Mouse (Mus musculus) splenic B cell, adult 2 months (primary cell): Measurements from ENCODE around the gene Ice1.

ENCODE experiments used
- DNase-seq: peaks from one replicate; pipeline ENCODE4 v3.0.0-alpha.2; 2011; ENCODE audit warnings: low read depth, low spot score
- H3K27me3 ChIP-seq: 2 replicates; pipeline ENCODE4 v1.6.1; 2012; ENCODE audit warnings: mild to moderate bottlenecking, low read length, moderate library complexity, mixed read lengths; ENCODE audit not compliant: control insufficient read depth, poor library complexity, insufficient read depth, severe bottlenecking
- H3K36me3 ChIP-seq: 2 replicates; pipeline ENCODE4 v1.6.1; 2012; ENCODE audit warnings: mild to moderate bottlenecking, low read length, moderate library complexity, mixed read lengths; ENCODE audit not compliant: control insufficient read depth, poor library complexity, insufficient read depth, severe bottlenecking

Ice1 gene

DNA sequence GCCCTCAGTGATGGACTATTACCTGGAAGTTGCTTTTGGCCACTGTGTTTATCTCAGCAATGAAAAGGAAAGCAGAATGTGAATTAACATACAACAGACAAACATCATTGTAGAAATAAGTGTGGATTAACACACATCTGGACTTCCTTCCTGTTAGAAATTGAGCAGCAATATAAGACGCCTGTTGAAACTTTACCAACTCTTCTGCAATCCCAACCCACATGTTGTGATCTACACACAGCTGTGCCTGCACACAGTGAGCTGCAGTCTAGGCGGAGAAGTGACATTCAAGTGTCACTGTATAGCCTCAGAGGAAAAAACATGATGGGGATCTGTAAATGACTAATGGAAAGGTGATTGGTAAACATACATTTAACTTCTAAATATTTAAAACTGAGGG, 69.5 kb downstream of the Ice1 start:
- Histone ChIP-seq H3K27me3 (no peaks in the 10 kb centered on the region), H3K36me3 (no peaks in the 10 kb centered on the region)
- no peak for DNase-seq

DNA sequence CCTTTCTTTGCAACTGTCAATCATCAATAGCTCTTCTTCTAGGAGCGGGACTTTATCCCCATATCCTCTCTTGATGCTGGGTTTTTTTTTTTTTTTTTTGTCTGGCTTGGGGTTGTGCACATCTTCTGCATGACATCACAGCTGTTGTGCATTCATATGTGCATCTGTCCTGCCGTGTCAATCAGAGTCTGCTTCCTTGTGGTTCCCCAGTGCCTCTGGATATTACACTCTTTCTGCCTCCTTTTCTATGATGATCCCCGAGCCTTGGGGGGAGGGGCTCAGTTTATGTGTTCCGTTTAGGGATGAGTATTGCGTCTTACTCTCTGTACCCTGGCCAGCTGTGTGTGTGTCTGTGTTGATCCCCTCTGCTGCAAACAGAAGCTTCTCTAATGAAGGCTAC, 84.0 kb downstream of the Ice1 start:
- no peaks in the 10 kb centered on the region for H3K36me3 ChIP-seq
- no peaks in the 10 kb centered on the region for H3K27me3 ChIP-seq
- DNase-seq: no peak

DNA sequence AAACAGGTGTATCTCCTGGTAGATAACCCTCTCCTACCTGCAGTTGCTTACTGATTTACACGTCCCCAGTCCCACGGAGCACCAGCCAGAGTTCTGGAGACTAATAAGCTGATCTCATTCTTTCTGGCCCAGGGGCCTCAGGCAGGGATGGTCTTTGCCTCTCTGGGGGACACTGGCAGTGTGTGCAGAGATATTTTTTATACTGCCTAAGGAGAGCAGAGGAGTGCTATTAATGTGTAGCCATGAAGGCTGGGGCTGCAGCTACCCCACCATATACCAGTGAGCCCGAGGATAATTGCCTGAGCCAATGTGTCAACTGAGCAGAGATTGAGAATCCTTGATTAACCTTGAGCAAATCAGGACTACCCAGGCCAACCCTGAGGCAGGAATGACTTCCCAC, 90.0 kb downstream of the Ice1 start:
- no peaks in the 10 kb centered on the region for H3K36me3 ChIP-seq
- DNase-seq: no peak
- no peaks in the 10 kb centered on the region for H3K27me3 ChIP-seq

DNA sequence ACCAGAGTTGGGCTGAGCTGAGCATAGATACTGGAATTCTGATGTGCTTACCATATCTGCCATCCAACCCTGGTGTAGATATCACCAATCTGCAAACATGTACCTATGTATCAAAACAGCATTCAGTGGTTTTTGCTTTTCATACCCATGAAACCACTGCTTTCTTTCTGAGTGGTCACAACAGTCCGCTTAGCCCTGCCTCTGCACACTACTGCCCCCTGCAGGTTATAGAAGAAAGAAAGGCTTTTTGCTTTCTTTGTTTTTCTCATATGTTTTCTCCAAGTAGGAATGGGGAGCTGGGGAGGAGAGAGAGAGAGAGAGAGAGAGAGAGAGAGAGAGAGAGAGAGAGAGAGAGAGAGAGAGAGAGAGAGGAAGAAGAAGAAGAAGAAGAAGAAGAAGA, 92.2 kb downstream of the Ice1 start:
- H3K27me3 ChIP-seq: no peaks in the 10 kb centered on the region
- DNase-seq: no peak
- H3K36me3 ChIP-seq: no peaks in the 10 kb centered on the region

DNA sequence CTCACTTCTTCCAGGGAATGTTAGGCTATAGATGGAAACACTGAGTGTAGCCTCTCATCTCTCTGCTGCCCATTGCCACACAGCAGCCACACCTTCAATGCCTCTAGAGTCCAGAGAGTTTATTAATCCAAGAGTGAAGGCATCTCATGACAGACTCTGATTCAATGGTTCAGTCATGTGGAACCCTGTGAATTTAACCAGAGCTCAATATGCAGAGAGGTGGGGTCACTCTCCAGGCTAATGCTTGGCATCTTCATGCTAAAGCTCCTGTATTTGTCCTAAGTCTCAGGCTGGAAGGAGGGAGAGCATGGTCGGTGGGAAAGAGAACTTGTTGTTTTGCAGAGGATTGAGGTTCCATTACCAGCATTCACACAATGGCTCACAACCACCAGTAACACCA, 97.6 kb downstream of the Ice1 start:
- Histone ChIP-seq H3K27me3 (no peaks in the 10 kb centered on the region; the same call in 1 of the 2 replicates), H3K36me3 (no peaks in the 10 kb centered on the region)
- no peak for DNase-seq

DNA sequence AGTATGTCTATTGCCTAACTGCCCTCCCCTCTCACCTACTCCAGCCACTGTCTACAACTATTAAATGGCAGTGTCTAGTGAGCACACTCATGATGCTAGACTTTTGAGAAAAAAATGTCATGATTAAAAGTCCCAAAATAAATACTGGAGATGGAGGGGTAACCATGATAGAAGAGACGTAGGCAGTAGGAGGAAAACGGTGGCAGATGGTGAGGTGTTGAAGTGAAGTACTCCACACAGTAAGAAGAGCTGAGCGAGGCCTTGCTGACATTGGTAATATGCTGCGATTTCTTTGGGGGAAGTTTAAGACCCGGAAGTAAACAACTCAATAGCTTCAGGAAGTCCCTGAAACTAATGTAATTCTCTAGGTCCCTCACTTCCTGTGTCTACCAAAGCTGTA, 104.0 kb downstream of the Ice1 start:
- DNase-seq: no peak
- H3K36me3 ChIP-seq: no peaks in the 10 kb centered on the region
- no peaks in the 10 kb centered on the region for H3K27me3 ChIP-seq

DNA sequence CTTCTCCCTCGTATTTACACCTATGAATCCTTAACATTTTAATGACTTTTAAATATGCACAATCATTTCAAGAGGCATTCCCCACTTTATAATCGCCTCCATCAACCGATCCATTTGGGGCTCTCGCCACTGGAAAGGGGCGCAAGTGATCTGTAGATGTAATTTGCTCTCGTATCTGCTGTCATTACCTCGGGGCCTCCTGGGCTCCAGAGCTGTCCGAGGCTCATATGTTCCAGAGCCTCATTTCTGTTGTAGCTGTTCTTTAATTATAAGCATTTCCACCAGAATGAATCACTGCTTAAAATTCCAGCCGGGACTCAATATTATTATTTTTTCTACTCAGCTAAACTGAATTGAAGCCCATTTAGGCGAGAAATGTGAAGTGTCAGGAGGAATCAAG, 104.7 kb downstream of the Ice1 start:
- H3K36me3 ChIP-seq: no peaks in the 10 kb centered on the region
- no peak for DNase-seq
- H3K27me3 ChIP-seq: no peaks in the 10 kb centered on the region

DNA sequence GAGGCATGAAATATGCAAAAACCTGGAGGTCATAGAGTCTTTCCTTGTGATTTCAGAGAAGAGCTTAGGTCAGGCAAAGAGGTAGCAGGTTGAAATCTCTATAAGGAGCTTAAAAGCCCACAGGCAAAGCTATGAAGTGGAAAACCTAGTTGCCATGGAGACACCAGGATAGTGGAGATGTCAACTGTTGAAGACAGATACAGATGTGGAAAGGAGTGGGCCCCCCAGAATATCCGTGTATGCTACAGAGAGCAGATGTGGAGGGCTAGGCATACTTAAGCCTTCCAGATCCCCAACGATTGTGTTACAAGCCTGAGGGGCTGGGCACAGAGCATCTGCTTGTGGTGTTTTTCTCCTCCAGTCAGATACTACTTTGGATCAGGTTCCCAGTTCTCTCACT, 119.8 kb downstream of the Ice1 start:
- Histone ChIP-seq H3K27me3 (no peaks in the 10 kb centered on the region), H3K36me3 (no peaks in the 10 kb centered on the region)
- DNase-seq: no peak

DNA sequence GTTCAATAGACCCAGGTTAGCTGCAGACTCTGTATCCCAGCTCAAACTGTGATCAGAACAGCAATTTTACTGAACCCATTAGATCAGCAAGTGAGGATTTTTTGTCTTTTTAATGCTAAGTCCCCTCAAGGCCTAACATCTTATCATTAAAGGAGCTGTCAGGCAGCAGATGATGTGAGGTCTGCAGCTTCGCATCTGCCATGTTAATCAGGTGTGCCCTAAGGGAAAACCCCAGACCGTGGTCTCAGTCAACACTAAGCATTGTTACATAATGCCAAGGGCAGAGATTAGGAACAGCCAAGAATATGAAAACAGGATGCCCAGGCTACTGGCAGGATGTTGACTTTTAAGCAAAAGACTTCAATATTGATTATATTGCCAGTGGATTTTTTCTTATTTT, 122.4 kb downstream of the Ice1 start:
- no peak for DNase-seq
- Histone ChIP-seq H3K36me3 (no peaks in the 10 kb centered on the region), H3K27me3 (no peaks in the 10 kb centered on the region)

DNA sequence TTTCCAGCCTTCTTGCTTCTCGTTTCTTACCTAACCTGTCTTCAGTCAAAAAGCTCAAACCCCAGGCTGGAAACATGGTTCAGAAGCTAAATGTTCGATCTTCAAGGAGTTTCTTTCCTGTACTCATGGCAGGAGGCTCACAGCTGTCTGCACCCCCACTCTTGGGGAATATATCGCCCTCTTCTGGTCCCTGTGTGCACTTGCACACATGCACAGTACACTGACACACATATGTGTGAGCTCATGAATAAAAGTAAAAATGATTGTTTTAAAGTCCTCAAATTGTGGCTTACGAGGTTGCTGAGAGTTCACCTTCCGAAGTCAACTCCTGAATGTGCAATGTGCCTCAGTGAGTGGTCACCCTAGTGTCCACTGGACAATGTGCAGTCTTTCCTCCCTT, 127.2 kb downstream of the Ice1 start:
- DNase-seq: no peak
- no peaks in the 10 kb centered on the region for H3K27me3 ChIP-seq
- H3K36me3 ChIP-seq: no peaks in the 10 kb centered on the region

DNA sequence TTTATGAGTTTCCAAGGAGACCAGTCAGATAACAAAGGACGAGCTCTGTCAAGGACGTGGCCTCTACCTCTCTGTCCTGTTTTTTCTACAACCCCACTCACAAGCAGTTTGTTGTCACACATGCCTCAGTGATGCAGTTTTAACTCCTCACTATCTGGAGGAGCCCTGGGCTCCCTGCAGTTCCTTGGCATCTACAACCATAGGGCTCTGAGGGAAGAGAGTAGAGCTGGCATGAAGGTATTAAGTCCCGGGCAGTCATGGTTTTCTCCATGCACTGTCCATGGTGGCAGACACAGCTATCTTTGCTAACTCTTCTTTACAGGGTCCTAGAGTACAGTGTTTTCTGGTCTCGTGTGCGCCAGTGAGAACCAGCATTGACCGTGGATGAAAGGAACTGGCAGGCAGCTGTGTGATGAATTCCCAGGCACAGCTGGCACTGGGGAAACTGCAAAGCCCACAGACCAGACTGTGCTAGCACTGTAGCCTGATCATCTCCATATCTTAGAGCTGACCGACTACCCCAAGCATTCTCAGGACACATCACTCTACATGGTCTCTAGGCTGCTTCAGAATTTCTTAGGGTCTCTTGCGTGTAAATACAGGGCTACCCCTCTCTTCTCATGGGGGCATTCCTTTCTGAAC, 127.9 kb downstream of the Ice1 start:
- H3K36me3 ChIP-seq: no peaks in the 10 kb centered on the region
- no peaks in the 10 kb centered on the region for H3K27me3 ChIP-seq
- DNase-seq: no peak

DNA sequence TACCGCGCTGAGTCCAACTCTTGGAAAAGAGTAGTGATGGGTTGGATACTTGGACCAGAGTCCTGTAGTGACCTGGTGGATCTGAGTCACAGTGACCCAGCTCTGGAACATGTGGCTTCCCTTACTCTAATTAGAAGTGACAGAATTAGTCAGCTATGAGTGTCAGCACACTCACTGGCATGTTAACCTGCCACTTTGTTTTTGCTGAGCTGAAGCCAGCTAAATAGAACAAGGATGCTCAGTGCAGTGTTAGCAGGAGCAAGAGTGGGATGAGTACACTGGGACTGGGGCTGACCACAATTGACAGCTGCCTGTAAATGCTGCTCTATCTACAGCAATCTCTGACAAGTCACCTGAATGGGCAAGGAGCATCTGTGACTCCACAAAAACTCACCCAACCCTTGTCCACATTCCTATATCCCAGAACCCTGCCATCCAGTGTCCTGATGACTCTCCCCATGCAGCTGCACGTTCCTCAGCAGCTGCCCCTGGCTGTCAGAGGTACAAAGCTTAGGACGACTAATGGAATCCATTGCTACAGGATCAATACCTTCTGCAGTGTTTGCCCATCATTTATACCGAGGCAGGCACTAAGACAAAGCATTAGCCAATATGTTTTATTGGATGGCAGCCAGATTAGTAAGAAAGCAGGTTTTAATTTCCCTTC, 128.6 kb downstream of the Ice1 start:
- no peak for DNase-seq

More for the DNA sequence above, 128.6 kb downstream of the Ice1 start:
- H3K36me3 ChIP-seq: no peaks in the 10 kb centered on the region
- H3K27me3 ChIP-seq: no peaks in the 10 kb centered on the region
